Mouse (Mus musculus) CH12.LX (cell line): ENCODE measurements around the gene Alg9. TPM values are rescaled to one million over a fixed set of nuclear protein-coding genes. Genes with fewer than 3 reads are reported as not detected.

Source experiments
- DNase-seq: peaks from one replicate; pipeline ENCODE4 v3.0.0-alpha.2; 2013; ENCODE audit errors: extremely low read depth
- H3K27ac ChIP-seq: 2 replicates; pipeline ENCODE4 v1.5.1; 2012; ENCODE audit warnings: low read depth, mild to moderate bottlenecking, control low read depth, moderate library complexity; ENCODE audit not compliant: insufficient read depth
- H3K27me3 ChIP-seq: replicated peaks from 2 replicates; pipeline ENCODE3; 2012; ENCODE audit warnings: inconsistent platforms
- H3K36me3 ChIP-seq, 2 experiments: replicated peaks in 1 of 2; 2 replicates each; pipeline versions ENCODE3 to v1.6.1; 2012; ENCODE audit warnings: inconsistent platforms in 1 of 2, low read length in 1 of 2, mild to moderate bottlenecking in 1 of 2, mixed read lengths in 1 of 2, moderate library complexity in 1 of 2; ENCODE audit not compliant: control insufficient read depth in 1 of 2, insufficient read depth in 1 of 2
- H3K4me1 ChIP-seq, 2 experiments: 2 replicates each; pipeline ENCODE4 v1.6.1; 2012; ENCODE audit warnings: inconsistent platforms in 1 of 2, moderate library complexity in 1 of 2; ENCODE audit not compliant: insufficient read depth in 2 of 2, control insufficient read depth in 1 of 2
- H3K4me2 ChIP-seq: 2 replicates; pipeline ENCODE4 v1.6.1; 2012; ENCODE audit warnings: low read depth, mild to moderate bottlenecking, control low read depth; ENCODE audit not compliant: poor library complexity, insufficient read depth, severe bottlenecking
- H3K4me3 ChIP-seq, 3 experiments: fragments of 150-350 bp in 1 of 3; sonication (generic) in 1 of 3; replicated peaks in 1 of 3; 2 replicates each; pipeline versions ENCODE3 to v1.5.1; 2011 to 2012; ENCODE audit warnings: low read depth in 2 of 3, low read length in 2 of 3, mild to moderate bottlenecking in 2 of 3, moderate library complexity in 2 of 3, control low read depth in 1 of 3, improper control_type of control experiment in 1 of 3, inconsistent platforms in 1 of 3, mixed read lengths in 1 of 3; ENCODE audit not compliant: poor library complexity in 1 of 3
- H3K79me2 ChIP-seq: replicated peaks from 2 replicates; pipeline ENCODE4 v1.6.1; 2012; ENCODE audit warnings: mild to moderate bottlenecking, moderate library complexity; ENCODE audit not compliant: control insufficient read depth, poor library complexity, insufficient read depth, severe bottlenecking; ENCODE audit errors: extremely low read depth
- H3K9ac ChIP-seq: 2 replicates; pipeline ENCODE4 v1.6.1; 2012; ENCODE audit warnings: low read depth, mild to moderate bottlenecking, control low read depth, moderate library complexity; ENCODE audit not compliant: insufficient read depth
- H3K9me3 ChIP-seq: replicated peaks from 2 replicates; pipeline ENCODE3; 2012; ENCODE audit warnings: low read length, inconsistent platforms, mixed read lengths
- BHLHE40 ChIP-seq: IDR thresholded peaks from 2 replicates; pipeline ENCODE4 v1.6.1; 2011; ENCODE audit warnings: mild to moderate bottlenecking, low read depth, low read length, improper control_type of control experiment
- CHD1 ChIP-seq: IDR thresholded peaks from 2 replicates; pipeline ENCODE4 v1.6.1; 2012; ENCODE audit warnings: low read depth, low read length, improper control_type of control experiment, inconsistent platforms
- CTCF ChIP-seq, 2 experiments: IDR thresholded peaks in 1 of 2; conservative IDR thresholded peaks in 1 of 2; 2 replicates each; pipeline ENCODE4 v1.5.1; 2011 to 2012; ENCODE audit warnings: low read depth in 2 of 2, low read length in 2 of 2, improper control_type of control experiment in 1 of 2, inconsistent platforms in 1 of 2, mild to moderate bottlenecking in 1 of 2, moderate library complexity in 1 of 2
- EP300 ChIP-seq: IDR thresholded peaks from 2 replicates; pipeline ENCODE4 v1.6.1; 2011; ENCODE audit warnings: low read length, improper control_type of control experiment
- ETS1 ChIP-seq: conservative IDR thresholded peaks from 2 replicates; pipeline ENCODE4 v1.6.1; 2012; ENCODE audit warnings: low read depth, mild to moderate bottlenecking, inconsistent platforms, low read length, improper control_type of control experiment, moderate library complexity
- GABPA ChIP-seq: IDR thresholded peaks from 2 replicates; pipeline ENCODE4 v1.6.1; 2012; ENCODE audit warnings: low read depth, low read length, improper control_type of control experiment, inconsistent platforms; ENCODE audit not compliant: insufficient replicate concordance
- IRF4 ChIP-seq: IDR thresholded peaks from 2 replicates; pipeline ENCODE4 v1.6.1; 2014; ENCODE audit warnings: low read depth, mild to moderate bottlenecking, inconsistent platforms, low read length, improper control_type of control experiment
- JUN ChIP-seq: IDR thresholded peaks from 2 replicates; pipeline ENCODE4 v1.6.1; 2011; ENCODE audit warnings: low read depth, mild to moderate bottlenecking, low read length, improper control_type of control experiment, moderate library complexity; ENCODE audit not compliant: insufficient read depth
- MAX ChIP-seq: IDR thresholded peaks from 2 replicates; pipeline ENCODE4 v1.6.1; 2011; ENCODE audit warnings: low read length, improper control_type of control experiment
- MEF2A ChIP-seq: IDR thresholded peaks from 2 replicates; pipeline ENCODE4 v1.6.1; 2014; ENCODE audit warnings: low read depth, mild to moderate bottlenecking, inconsistent platforms, low read length, improper control_type of control experiment, borderline replicate concordance
- NRF1 ChIP-seq: IDR thresholded peaks from 2 replicates; pipeline ENCODE4 v1.6.1; 2014; ENCODE audit warnings: low read depth, mild to moderate bottlenecking, inconsistent platforms, low read length, improper control_type of control experiment, moderate library complexity
- POLR2A ChIP-seq: IDR thresholded peaks from 2 replicates; pipeline ENCODE4 v1.6.1; 2011; ENCODE audit warnings: low read depth, mild to moderate bottlenecking, improper control_type of control experiment, low read length
- POLR2AphosphoS2 ChIP-seq: IDR thresholded peaks from 2 replicates; pipeline ENCODE4 v1.6.1; 2011; ENCODE audit warnings: low read depth, low read length, improper control_type of control experiment
- RAD21 ChIP-seq: IDR thresholded peaks from 2 replicates; pipeline ENCODE4 v1.6.1; 2011; ENCODE audit warnings: low read depth, mild to moderate bottlenecking, low read length, improper control_type of control experiment, moderate library complexity
- RCOR1 ChIP-seq: conservative IDR thresholded peaks from 2 replicates; pipeline ENCODE4 v1.6.1; 2012; ENCODE audit warnings: low read depth, mild to moderate bottlenecking, inconsistent platforms, low read length, improper control_type of control experiment
- SIN3A ChIP-seq: IDR thresholded peaks from 2 replicates; pipeline ENCODE4 v1.6.1; 2012; ENCODE audit warnings: low read length, improper control_type of control experiment, inconsistent platforms
- TCF12 ChIP-seq: IDR thresholded peaks from 2 replicates; pipeline ENCODE4 v1.6.1; 2014; ENCODE audit warnings: low read depth, mild to moderate bottlenecking, inconsistent platforms, low read length, improper control_type of control experiment
- UBTF ChIP-seq: IDR thresholded peaks from 2 replicates; pipeline ENCODE4 v1.6.1; 2012; ENCODE audit warnings: low read depth, mild to moderate bottlenecking, inconsistent platforms, low read length, improper control_type of control experiment, moderate library complexity
- ZKSCAN1 ChIP-seq: IDR thresholded peaks from 2 replicates; pipeline ENCODE4 v1.6.1; 2012; ENCODE audit warnings: low read depth, inconsistent platforms, low read length, improper control_type of control experiment, borderline replicate concordance
- ZMIZ1 ChIP-seq: IDR thresholded peaks from 2 replicates; pipeline ENCODE4 v1.6.1; 2012; ENCODE audit warnings: low read depth, mild to moderate bottlenecking, inconsistent platforms, low read length, improper control_type of control experiment
- ZNF384 ChIP-seq: IDR thresholded peaks from 2 replicates; pipeline ENCODE4 v1.6.1; 2012; ENCODE audit warnings: low read depth, low read length, improper control_type of control experiment, inconsistent platforms
- dilution Hi-C: fragments of 300-500 bp; cut with MboI; formaldehyde crosslinking; loops from 2 replicates; pipeline ENCODE4 v1.14.3; 2020; ENCODE audit warnings: low sequenced_read_pairs; ENCODE audit not compliant: extremely low pct_unique_long_range_greater_than_20kb, extremely low pct_ligation_motif_present
- in situ Hi-C: fragments of 300-500 bp; cut with MboI; formaldehyde crosslinking; loops from 3 replicates; pipeline ENCODE4 v1.14.3; 2019; ENCODE audit warnings: low sequenced_read_pairs, low pct_ligation_motif_present, low pct_unique_long_range_greater_than_20kb, mixed read lengths
- polyA plus RNA-seq: library from polyadenylated mRNA; unstranded; fragments of >175 nt; gene quantifications from 2 replicates; pipeline ENCODE4 v1.2.1, GENCODE M21; 2012; ENCODE audit warnings: low read depth; ENCODE audit not compliant: insufficient read length
- total RNA-seq, 2 experiments: library from RNA; depleted of rRNA; stranded (reverse); fragments of 300-350 nt in 1 of 2; fragments of >200 nt in 1 of 2; gene quantifications; 2 replicates each; pipeline ENCODE4 v1.2.3; 2012 to 2014

The Alg9 gene
- total and polyA plus RNA-seq, 3 experiments, result 25.7 to 40.1 (median 39.6) TPM

DNA sequence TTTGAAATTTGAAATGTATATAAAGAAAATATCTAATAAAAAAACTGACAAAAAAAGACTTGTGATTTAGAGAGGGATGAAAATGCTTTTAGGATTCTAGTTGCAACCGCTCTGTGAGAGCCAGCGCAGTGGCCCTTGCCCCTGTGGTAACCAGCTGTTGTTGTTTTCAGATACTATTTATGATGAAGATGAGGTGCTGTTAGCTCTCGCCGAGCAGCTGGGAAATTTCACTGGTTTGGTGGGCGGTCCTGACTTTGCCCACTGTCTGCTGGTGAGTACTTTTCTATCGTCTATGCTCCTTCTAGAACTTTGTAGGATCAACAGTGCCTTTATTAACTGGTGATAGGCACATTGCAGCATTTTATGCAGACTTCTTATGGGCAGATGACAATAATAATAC is 83.9 kb downstream of the Alg9 start (continued):
- no peak for TF ChIP-seq ETS1
- TF ChIP-seq, all 38 proteins: peak for 0

DNA sequence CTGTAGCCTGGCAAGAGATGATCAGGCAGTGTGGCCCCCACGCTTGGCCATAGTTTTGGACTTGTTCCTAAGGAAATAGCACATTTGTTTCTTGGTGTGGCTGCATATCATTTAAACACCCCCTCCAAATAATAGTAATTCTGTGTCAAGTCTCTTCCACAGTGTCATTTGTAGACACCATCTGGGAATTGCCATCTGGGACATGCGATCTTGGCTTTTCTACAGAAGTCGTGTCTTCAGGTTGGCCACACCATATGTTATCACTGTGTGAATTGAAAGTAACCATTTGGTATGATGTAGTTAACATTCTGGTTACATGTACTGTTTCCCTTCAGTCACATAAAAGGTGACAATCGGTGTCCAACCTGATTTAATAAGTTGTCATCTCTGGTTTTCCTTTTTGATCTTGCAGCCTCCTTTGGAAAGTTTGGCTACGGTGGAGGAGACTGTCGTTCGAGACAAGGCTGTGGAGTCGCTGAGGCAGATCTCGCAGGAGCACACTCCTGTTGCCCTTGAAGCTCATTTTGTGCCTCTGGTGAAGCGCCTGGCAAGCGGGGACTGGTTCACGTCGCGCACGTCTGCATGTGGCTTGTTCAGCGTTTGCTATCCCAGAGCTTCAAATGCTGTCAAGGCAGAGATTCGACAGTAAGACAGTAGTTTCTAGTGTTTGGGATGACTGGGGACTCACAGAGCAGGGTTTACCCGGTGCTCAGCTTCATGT is 86.5 kb downstream of the Alg9 start:
- Histone ChIP-seq H3K79me2 (peaks cover 18% of the 10 kb centered on the region), H3K9ac (no peak overlapping the region), H3K27ac (no peak overlapping the region), H3K27me3 (no peaks in the 10 kb centered on the region), H3K9me3 (no peaks in the 10 kb centered on the region), H3K4me1 (peaks cover 2 to 7% of the 10 kb centered on the region in 2 experiments), H3K4me3 (no peak overlapping the region), H3K4me2 (no peak overlapping the region), H3K36me3 (peaks cover 63 to 73% of the 10 kb centered on the region in 2 experiments)
- dilution Hi-C loops, result no loop called here
- in situ Hi-C loops, result no loop called here
- no peak for TF ChIP-seq TCF12
- no peak for TF ChIP-seq SIN3A
- no peak for TF ChIP-seq CTCF (conservative IDR thresholded peaks at IDR 0.05 in 1 of 2, IDR thresholded peaks at IDR 0.05 in 1 of 2; ENCODE audit: low read depth in 2 of 2, low read length in 2 of 2)
- TF ChIP-seq RCOR1, result no peak
- no peak for TF ChIP-seq POLR2A
- no peak for TF ChIP-seq MEF2A
- TF ChIP-seq BHLHE40, result no peak
- TF ChIP-seq GABPA, result no peak
- no peak for TF ChIP-seq ZMIZ1
- TF ChIP-seq CHD1, result no peak
- no peak for TF ChIP-seq MAX
- TF ChIP-seq UBTF, result no peak
- TF ChIP-seq EP300, result no peak
- no peak for TF ChIP-seq IRF4
- no peak for TF ChIP-seq RAD21
- no peak for TF ChIP-seq NRF1
- no peak for TF ChIP-seq ZNF384
- TF ChIP-seq ZKSCAN1, result no peak
- no peak for TF ChIP-seq POLR2AphosphoS2
- no peak for TF ChIP-seq JUN
- no peak for DNase-seq
